Mouse (Mus musculus) cortical plate, adult 2 months (tissue): Measurements from ENCODE around the gene Dgkh.

Source experiments
- CTCF ChIP-seq: fragments of 200-500 bp; IDR thresholded peaks from 2 replicates; pipeline ENCODE4 v1.5.1; 2011; ENCODE audit warnings: mild to moderate bottlenecking, control low read depth, low read length; ENCODE audit not compliant: insufficient read depth; ENCODE audit errors: extremely low read depth
- POLR2A ChIP-seq: fragments of 200-500 bp; IDR thresholded peaks from 2 replicates; pipeline ENCODE4 v1.6.1; 2011; ENCODE audit warnings: mild to moderate bottlenecking, low read length, control low read depth; ENCODE audit not compliant: insufficient read depth; ENCODE audit errors: extremely low read depth

DNA sequence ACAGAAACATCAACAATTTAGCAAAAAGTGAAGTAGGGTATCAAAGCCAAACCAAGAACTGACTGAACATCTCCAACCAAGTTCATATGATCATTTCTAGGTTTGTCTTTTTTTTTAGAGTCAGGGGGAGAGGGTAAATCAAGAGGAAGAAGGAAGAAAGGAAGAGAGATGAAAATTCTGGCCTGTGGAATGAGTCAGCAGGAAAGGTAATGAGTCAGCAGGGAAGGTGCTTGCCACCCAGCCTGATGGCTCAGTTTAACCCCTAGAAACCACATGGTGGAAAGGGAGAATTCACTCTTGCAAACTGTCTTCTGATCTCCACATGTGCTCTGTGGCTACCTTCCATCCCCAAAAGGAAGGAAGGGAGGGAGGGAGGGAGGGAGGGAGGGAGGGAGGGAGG, 149.4 kb downstream of the Dgkh start:
- TF ChIP-seq POLR2A (no peak), CTCF (no peak)
